Mouse (Mus musculus): ENCODE measurements at regions not wholly inside any gene's neighbourhood (a gene's known extent, or its start where the extent isn't known, plus 50 kb on each side); places are given as distances from the start of the nearest gene placed in this dataset.

GRCm38 (mm10) chr3:52601011-52601745 is 333.0 kb downstream of the Foxo1 start:
- no peak overlapping the region for H3K4me2 ChIP-seq (replicated peaks)
- no peaks in the 10 kb centered on the region for H3K36me3 ChIP-seq
- ATAC-seq, result no peak
- WGBS, result 93% methylated on average over 21 of the region's 21 CpGs
- H3K9me3 ChIP-seq, result no peaks in the 10 kb centered on the region
- no peak overlapping the region for H3K27ac ChIP-seq
- no peak overlapping the region for H3K9ac ChIP-seq (replicated peaks)
- H3K4me3 ChIP-seq (replicated peaks), result no peak overlapping the region
- H3K4me1 ChIP-seq (replicated peaks), result peaks cover 11% of the 10 kb centered on the region
- 0 out of 2 replicates have a peak, but pooled peaks cover 3% of the 10 kb centered on the region for H3K27me3 ChIP-seq

- no peak overlapping the region for H3K9ac ChIP-seq (replicated peaks)
- ATAC-seq, result no peak
- peaks cover 11% of the 10 kb centered on the region for H3K4me1 ChIP-seq (replicated peaks)
- no peak overlapping the region for H3K4me2 ChIP-seq (replicated peaks)
- 0 out of 2 replicates have a peak, but pooled peaks cover 3% of the 10 kb centered on the region for H3K27me3 ChIP-seq
- 88% methylated on average over 13 of the region's 13 CpGs for WGBS
- H3K36me3 ChIP-seq, result no peaks in the 10 kb centered on the region
- H3K4me3 ChIP-seq (replicated peaks), result no peak overlapping the region
- no peaks in the 10 kb centered on the region for H3K9me3 ChIP-seq
- H3K27ac ChIP-seq, result no peak overlapping the region
Observed at GRCm38 (mm10) chr3:52600581-52600980, 332.4 kb downstream of the Foxo1 start.

- no peaks in the 10 kb centered on the region for H3K36me3 ChIP-seq
- ATAC-seq, result no peak
- H3K4me3 ChIP-seq (replicated peaks), result no peak overlapping the region
- H3K9me3 ChIP-seq, result no peaks in the 10 kb centered on the region
- H3K9ac ChIP-seq (replicated peaks), result no peak overlapping the region
- H3K4me1 ChIP-seq (replicated peaks), result peaks cover 7% of the 10 kb centered on the region
- H3K4me2 ChIP-seq (replicated peaks), result no peak overlapping the region
- 0 out of 2 replicates have a peak, but pooled peaks cover 3% of the 10 kb centered on the region for H3K27me3 ChIP-seq
- H3K27ac ChIP-seq, result no peak overlapping the region
- WGBS, result 92% methylated on average over 4 of the region's 4 CpGs
Observed at GRCm38 (mm10) chr3:52600146-52600545, 332.0 kb downstream of the Foxo1 start.

GRCm38 (mm10) chr3:52586418-52586817 is 318.3 kb downstream of the Foxo1 start:
- no peak overlapping the region for H3K9ac ChIP-seq (replicated peaks)
- no peak for ATAC-seq
- H3K27me3 ChIP-seq, result no peaks in the 10 kb centered on the region
- H3K4me2 ChIP-seq (replicated peaks), result no peak overlapping the region
- H3K9me3 ChIP-seq, result no peaks in the 10 kb centered on the region
- H3K4me1 ChIP-seq (replicated peaks), result no peaks in the 10 kb centered on the region
- H3K27ac ChIP-seq, result no peak overlapping the region
- H3K4me3 ChIP-seq (replicated peaks), result no peak overlapping the region
- 94% methylated on average over 4 of the region's 4 CpGs for WGBS
- no peaks in the 10 kb centered on the region for H3K36me3 ChIP-seq

- Histone ChIP-seq H3K9ac (replicated peaks) (no peak overlapping the region), H3K36me3 (no peaks in the 10 kb centered on the region), H3K4me3 (replicated peaks) (no peak overlapping the region), H3K27me3 (no peaks in the 10 kb centered on the region), H3K27ac (no peak overlapping the region), H3K4me2 (replicated peaks) (no peak overlapping the region), H3K4me1 (replicated peaks) (0 out of 2 replicates have a peak, but pooled peaks cover 3% of the 10 kb centered on the region), H3K9me3 (no peaks in the 10 kb centered on the region)
- no peak for ATAC-seq
- 81% methylated on average over 3 of the region's 3 CpGs for WGBS
Observed at GRCm38 (mm10) chr3:52579917-52580316, 311.8 kb downstream of the Foxo1 start.

- Histone ChIP-seq H3K4me1 (replicated peaks) (0 out of 2 replicates have a peak, but pooled peaks cover 4% of the 10 kb centered on the region), H3K36me3 (no peaks in the 10 kb centered on the region), H3K27me3 (no peaks in the 10 kb centered on the region), H3K27ac (no peak overlapping the region), H3K4me2 (replicated peaks) (no peak overlapping the region), H3K4me3 (replicated peaks) (no peak overlapping the region), H3K9me3 (no peaks in the 10 kb centered on the region), H3K9ac (replicated peaks) (no peak overlapping the region)
- 95% methylated on average over 3 of the region's 3 CpGs for WGBS
- ATAC-seq, result no peak
Observed at GRCm38 (mm10) chr3:52579096-52579495, 311.0 kb downstream of the Foxo1 start.

- no peaks in the 10 kb centered on the region for H3K9me3 ChIP-seq
- H3K36me3 ChIP-seq, result no peaks in the 10 kb centered on the region
- WGBS, result 74% methylated on average over 6 of the region's 6 CpGs
Observed at GRCm38 (mm10) chr3:52576703-52577244, 308.6 kb downstream of the Foxo1 start.

GRCm38 (mm10) chr3:52575237-52575798 is 307.2 kb downstream of the Foxo1 start:
- no peak for ATAC-seq
- H3K36me3 ChIP-seq, result no peaks in the 10 kb centered on the region
- 0 out of 2 replicates have a peak, but pooled peaks cover 4% of the 10 kb centered on the region for H3K4me1 ChIP-seq (replicated peaks)
- WGBS, result 59% methylated on average over 8 of the region's 8 CpGs
- H3K27ac ChIP-seq, result no peak overlapping the region
- no peaks in the 10 kb centered on the region for H3K27me3 ChIP-seq
- H3K4me3 ChIP-seq (replicated peaks), result no peak overlapping the region
- no peak overlapping the region for H3K9ac ChIP-seq (replicated peaks)
- H3K9me3 ChIP-seq, result no peaks in the 10 kb centered on the region
- no peak overlapping the region for H3K4me2 ChIP-seq (replicated peaks)

More at GRCm38 (mm10) chr3:52576703-52577244, 308.6 kb downstream of the Foxo1 start:
- 0 out of 2 replicates have a peak, but pooled peaks cover 4% of the 10 kb centered on the region for H3K4me1 ChIP-seq (replicated peaks)
- no peak overlapping the region for H3K27ac ChIP-seq
- no peak for ATAC-seq
- no peak overlapping the region for H3K4me3 ChIP-seq (replicated peaks)
- H3K9ac ChIP-seq (replicated peaks), result no peak overlapping the region
- H3K4me2 ChIP-seq (replicated peaks), result no peak overlapping the region
- H3K27me3 ChIP-seq, result no peaks in the 10 kb centered on the region

- Histone ChIP-seq H3K27me3 (no peaks in the 10 kb centered on the region), H3K27ac (no peak overlapping the region), H3K4me3 (replicated peaks) (no peak overlapping the region), H3K9ac (replicated peaks) (no peak overlapping the region), H3K9me3 (no peaks in the 10 kb centered on the region), H3K36me3 (no peaks in the 10 kb centered on the region), H3K4me2 (replicated peaks) (no peak overlapping the region), H3K4me1 (replicated peaks) (0 out of 2 replicates have a peak, but pooled peaks cover 4% of the 10 kb centered on the region)
- ATAC-seq, result no peak
- WGBS, result 93% methylated on average over 6 of the region's 6 CpGs
Observed at GRCm38 (mm10) chr3:52574341-52574740, 306.2 kb downstream of the Foxo1 start.

GRCm38 (mm10) chr3:52573806-52574205 is 305.7 kb downstream of the Foxo1 start:
- no peaks in the 10 kb centered on the region for H3K36me3 ChIP-seq
- H3K9ac ChIP-seq (replicated peaks), result no peak overlapping the region
- ATAC-seq, result no peak
- no peaks in the 10 kb centered on the region for H3K9me3 ChIP-seq
- no peak overlapping the region for H3K27ac ChIP-seq
- 93% methylated on average over 6 of the region's 6 CpGs for WGBS
- H3K4me1 ChIP-seq (replicated peaks), result 0 out of 2 replicates have a peak, but pooled peaks cover 4% of the 10 kb centered on the region
- H3K4me2 ChIP-seq (replicated peaks), result no peak overlapping the region
- H3K27me3 ChIP-seq, result no peaks in the 10 kb centered on the region
- no peak overlapping the region for H3K4me3 ChIP-seq (replicated peaks)

- 77% methylated on average over 11 of the region's 11 CpGs for WGBS
- Histone ChIP-seq H3K9me3 (no peaks in the 10 kb centered on the region), H3K9ac (replicated peaks) (no peak overlapping the region), H3K4me3 (replicated peaks) (no peak overlapping the region), H3K4me2 (replicated peaks) (no peak overlapping the region), H3K27me3 (no peaks in the 10 kb centered on the region), H3K4me1 (replicated peaks) (0 out of 2 replicates have a peak, but pooled peaks cover 4% of the 10 kb centered on the region), H3K27ac (no peak overlapping the region), H3K36me3 (no peaks in the 10 kb centered on the region)
- ATAC-seq, result no peak
Observed at GRCm38 (mm10) chr3:52572514-52573485, 304.7 kb downstream of the Foxo1 start.

Measured in midbrain, embryonic 13.5 days (tissue).